Mouse (Mus musculus) cerebellum, postnatal 36 days (tissue): ENCODE results near the gene Lrwd1.
A peak's percentile ranks its signal among the peaks of the same experiment; 100 is the strongest.

Source experiments
- DNase-seq, 2 experiments: peaks; one replicate each; pipeline ENCODE4 v3.0.0; 2021 to 2022; ENCODE audit warnings: mixed read lengths in 2 of 2

Gene Lrwd1

DNA sequence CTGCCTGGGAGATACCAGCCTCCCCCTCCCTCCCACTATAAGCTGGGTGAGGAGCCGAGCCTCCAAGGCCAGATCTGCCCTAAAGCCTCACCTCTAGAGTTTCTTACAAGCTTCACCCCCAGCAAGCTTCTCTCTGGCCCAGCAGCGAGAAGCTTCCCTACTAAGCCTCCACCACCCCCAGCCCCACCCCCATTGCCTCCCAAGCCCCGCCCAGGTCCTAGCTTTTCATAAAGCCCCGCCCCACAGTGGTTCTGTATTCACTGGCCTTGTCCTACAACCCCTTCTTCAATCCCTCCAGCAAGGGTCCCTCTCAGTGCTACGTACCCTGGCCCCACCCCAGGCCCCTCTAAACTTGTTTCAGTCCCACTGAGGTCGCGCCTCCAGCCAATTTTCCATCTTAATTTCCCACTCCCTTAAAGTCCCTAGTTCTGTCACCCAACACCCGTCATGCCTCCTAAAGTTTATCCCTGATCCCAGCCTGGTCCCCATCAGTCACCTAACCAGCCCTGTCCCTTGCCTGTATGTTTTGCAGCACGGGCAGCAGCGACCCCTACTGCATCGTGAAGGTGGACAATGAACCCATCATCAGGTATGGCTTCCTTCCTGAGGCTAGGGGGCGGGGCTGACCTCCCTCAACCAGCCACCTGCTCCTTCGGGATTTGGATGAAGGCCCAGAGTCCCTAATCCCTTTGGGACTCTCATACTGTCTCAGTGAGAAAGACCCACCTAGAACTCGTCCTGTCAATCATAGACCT is 46.9 kb downstream of the Lrwd1 start:
- peak in 1 of 2 experiments; percentile 19 for DNase-seq

DNA sequence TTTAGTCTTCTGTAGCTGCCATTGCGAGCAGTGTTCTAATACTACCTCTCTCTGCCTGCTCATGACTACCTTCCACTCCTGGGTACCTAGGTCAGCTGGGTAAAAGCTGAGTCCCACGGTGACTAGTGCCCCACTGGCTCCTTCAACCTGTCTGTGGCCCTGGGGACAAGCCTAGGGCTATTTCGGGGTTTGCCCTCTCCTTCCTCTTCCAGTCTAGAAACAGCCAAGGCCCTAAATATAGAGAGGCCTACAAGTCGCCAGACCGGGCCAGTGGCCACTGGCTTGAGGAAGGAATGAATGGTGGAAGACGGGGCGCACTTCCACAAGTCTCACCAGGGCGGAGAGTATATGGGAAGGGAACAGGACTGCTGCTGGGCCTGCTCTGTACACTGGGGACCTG is 49.6 kb downstream of the Lrwd1 start:
- DNase-seq = no peak

DNA sequence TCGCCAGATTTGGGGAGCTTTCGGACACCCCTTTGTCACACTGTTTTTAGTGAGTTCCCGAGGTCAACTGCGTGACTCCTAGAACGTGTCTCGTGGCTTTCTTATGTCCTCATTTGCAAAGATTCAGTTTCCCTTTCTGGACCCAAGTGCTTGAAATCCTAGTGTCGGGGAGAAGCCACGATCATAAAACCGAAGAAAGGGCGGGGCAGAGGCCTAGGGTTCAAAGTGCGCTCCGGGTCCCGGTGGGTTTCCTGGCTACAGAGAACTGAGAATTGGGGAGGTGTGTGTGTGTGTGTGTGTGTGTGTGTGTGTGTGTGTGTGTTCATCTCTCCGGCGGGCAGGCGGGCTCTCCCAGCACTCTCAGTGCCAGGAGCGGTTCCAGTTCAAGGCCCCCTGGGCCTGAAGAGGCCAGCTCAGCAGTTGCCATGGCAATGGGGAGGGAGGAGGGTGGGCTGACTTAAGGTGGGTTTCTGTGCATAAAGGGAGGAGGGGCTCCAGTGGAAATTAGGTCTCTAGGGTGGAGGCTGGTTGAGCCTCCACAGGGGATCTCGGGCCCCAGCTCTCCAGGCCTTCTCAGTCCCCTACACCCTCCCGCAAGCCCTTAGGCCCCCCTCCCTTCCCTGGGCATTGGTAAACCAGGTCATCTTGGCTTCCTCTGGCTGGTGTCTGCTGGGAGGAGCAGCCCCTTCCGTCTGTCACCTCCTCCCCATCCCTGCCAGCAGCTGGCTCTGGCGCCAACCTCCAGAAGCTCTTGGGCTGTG is 50.8 kb downstream of the Lrwd1 start:
- peak; percentile 22 to 56 for DNase-seq

DNA sequence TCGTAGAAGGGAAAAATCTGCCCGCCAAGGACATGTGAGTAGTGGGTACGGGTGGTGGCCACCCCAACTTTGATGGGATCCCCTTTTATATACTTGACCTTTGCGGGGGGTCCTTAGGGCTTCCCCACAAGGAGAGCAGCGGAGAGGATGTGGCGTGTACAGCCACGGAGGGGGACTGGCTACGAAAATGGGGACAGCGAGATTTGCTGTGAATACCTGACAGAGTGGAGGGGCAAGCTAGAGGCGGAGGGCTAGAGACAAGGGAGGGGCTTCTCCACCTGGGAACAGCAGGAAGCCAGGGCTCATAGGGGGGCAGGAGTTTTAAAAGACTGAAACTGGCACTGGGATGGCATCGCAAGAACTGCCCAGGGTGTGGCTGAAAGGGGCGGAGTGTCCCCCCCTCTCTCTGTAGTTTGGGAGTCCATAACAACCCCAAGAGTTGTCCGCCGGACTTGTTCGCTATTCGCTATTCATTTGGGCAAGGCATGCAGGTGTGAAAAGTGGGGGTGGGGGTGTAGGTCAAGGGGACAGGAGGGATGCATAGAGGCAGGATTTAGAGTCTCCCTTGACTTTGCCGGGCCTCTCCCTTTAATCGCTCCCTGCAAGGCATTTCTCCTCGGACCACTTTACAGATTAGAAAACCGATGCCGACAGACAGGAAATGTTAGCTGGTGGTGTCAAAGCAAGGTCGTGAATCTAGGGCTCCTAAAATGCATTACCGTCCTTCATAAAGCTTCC is 51.6 kb downstream of the Lrwd1 start:
- no peak for DNase-seq

DNA sequence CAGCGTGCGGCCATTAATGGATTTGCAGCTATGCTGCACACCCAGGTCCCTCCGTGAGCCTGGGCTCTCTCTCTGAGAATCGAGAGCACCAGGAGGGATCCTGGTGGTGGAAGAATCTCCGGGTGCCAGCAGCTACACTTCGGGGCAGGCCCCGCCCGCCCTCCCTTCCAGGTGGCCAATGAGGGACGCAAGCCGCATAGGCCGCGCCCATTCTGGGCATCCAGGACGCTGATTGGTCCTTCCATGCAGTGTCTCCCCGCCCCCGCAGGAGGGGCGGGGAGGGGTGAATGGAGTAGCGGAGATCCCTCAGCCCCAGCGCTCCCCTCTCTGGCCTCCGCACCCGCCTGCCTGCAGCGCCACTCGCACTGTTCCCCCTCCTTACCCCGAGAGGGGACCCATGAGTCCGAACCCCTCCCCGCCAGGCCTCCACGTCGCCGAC is 52.2 kb downstream of the Lrwd1 start, which contains the start of gene Rasa4:
Gene Rasa4, plus strand, starts transcription at position 248 of the 439 bp plus-strand sequence.
- DNase-seq = peak; percentile 89 to 94

DNA sequence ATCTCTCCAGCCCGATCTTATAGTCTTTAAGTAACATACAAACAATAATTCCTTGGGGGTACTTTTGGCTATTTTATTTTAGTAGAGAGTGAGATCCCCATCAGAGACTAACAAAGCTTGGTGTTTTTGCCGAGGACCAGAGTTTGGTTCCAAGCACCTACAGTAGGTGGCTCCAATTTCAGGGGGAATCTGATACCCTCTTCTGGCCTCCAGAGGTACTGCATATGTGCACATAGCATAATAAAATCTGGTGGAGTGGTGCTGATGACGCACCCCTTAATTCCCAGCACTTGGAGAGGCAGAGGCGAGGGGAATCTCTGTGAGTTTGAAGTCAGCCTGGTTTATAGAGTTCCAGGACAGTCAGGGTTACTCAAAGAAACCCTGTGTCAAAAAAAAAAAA is 53.5 kb downstream of the Lrwd1 start:
- DNase-seq = no peak

DNA sequence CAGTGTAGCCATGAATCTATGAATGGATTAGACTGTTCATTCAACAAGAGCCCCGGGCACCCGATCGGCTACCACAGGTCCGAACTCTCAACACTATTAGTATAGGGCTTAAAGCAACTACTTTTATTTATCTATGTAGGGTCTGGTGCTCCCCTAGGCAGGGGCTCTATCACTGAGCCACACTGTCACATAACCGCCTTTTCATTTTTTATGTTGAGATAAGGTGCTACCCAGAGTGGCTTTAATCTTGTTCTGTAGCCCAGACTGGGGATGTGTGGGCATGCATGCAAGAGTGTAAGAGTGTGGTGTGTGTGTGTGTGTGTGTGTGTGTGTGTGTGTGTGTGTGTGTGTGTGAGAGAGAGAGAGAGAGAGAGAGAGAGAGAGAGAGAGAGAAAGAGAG is 57.7 kb downstream of the Lrwd1 start:
- DNase-seq = no peak

DNA sequence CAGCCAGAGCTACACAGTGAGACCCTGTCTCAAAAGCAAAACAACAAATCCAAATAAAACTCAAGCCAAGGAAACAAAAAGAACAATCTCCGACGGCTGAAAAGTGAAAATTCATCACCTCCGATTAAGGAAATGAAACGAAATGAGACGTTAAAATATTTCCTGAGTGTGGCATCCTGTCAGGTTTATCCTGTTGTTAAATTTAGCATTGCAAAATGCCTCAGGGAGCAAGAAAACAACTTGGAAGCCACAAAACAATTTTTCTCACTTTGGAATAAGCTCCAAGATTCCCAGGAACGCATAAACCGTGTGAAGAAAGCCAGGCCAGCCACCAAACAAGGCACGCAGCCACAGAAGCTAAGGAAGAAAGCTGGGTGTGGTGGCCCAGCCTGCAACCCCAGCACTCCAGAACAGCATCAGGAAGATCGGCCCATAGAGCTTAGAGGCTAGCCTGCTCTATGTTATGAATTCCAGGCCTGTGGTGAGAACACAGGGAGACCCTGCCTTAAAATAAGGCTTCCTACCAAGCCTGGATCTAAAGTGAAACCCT is 58.8 kb downstream of the Lrwd1 start:
- no peak for DNase-seq

DNA sequence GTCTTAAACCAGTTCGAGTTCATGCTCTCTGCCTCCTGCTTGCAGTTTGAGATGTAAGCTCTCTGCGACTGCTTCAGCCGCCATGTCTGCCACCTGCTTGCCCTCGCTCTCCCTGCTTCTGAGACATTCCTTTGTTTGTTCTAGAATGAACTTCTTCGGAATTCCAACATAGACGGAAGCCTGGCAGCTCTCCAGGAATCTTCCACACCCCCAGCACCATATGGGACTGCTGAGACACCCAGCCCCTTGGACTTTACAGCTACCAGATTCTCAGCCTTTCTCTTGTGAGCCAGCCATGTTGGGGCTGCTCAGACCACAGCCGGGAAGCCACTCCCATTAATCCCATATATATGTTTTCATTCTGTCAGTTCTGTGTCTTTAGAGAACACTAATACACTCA is 59.6 kb downstream of the Lrwd1 start:
- no peak for DNase-seq

DNA sequence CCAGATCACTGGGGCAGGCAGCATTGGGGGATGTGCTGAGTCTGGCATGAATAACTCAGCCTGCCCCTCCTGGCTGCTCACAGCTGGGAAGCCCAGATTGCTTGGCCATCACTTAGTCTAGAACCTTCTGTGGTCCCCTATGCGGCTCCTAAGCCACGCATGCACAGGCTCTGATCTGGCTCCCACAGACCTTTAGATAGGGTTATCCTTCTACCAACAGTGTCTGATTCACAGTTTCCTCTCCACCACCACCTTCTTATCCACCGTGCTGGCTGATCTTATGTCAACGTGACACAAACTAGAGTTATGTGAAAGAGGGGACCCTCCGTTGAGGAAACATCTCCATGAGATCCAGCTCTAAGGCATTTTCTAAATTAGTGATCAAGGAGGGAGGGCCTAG is 60.8 kb downstream of the Lrwd1 start:
- no peak for DNase-seq

DNA sequence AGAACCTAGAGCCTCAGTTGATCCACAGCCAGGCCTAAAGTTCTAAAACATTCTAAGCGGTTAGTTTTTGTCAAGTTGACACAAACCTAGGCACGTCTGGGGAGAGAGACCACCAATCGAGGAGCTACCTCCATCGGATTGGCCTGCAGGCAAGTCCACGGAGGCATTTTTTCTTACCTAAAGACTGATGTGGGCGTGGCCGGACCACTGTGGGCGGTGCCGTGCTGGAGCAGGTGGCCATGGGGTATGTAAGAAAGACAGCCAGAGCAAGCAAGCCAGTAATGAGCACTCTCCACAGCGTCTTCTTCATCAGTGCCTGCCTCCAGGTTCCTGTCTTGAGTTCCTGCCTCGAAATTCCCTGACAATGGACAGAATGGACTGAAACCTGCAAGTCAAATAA is 62.3 kb downstream of the Lrwd1 start:
- no peak for DNase-seq

DNA sequence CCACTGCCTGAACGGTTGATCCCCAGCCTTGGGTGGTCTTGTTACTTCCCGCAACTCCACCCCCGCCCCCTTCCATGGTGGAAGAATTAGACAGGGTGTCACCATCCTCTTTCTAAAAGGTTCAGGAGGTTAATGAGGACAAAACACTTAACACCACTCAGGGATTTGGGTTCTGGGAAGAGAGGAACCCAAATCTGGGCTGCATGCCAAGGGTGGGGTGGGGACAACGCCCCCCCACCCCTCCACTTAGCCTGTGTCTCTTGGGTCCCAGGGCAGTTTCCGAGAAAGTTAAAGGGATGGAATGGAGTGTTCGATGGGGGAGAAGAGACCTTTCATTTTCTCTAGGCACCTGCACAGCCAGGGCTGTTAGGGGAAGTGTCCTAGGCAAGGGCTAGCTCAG is 62.8 kb downstream of the Lrwd1 start:
- DNase-seq = no peak
